Mouse (Mus musculus) embryo, embryonic 11 days (tissue): ENCODE data around the gene Unc50.

Source experiments
- DNase-seq: peaks from one replicate; pipeline ENCODE4 v3.0.0-alpha.2; 2015

The Unc50 gene

GRCm38 (mm10) chr1:37451270-37451669 lies 21.3 kb downstream of the Unc50 start:
- no peak for DNase-seq

- DNase-seq = no peak
Measured at GRCm38 (mm10) chr1:37457546-37457945, 27.6 kb downstream of the Unc50 start.

- DNase-seq = no peak
Measured at GRCm38 (mm10) chr1:37464878-37465452, 35.0 kb downstream of the Unc50 start.

GRCm38 (mm10) chr1:37466322-37466995 lies 36.5 kb downstream of the Unc50 start:
- no peak for DNase-seq

GRCm38 (mm10) chr1:37467806-37468205 lies 37.9 kb downstream of the Unc50 start:
- no peak for DNase-seq

GRCm38 (mm10) chr1:37469007-37469406 lies 39.1 kb downstream of the Unc50 start:
- DNase-seq = no peak

- no peak for DNase-seq
Measured at GRCm38 (mm10) chr1:37471179-37472148, 41.5 kb downstream of the Unc50 start.

- DNase-seq = no peak
Measured at GRCm38 (mm10) chr1:37473251-37473650, 43.3 kb downstream of the Unc50 start.

GRCm38 (mm10) chr1:37474046-37474445 lies 44.1 kb downstream of the Unc50 start:
- no peak for DNase-seq

GRCm38 (mm10) chr1:37474634-37475190 lies 44.8 kb downstream of the Unc50 start:
- DNase-seq = no peak

GRCm38 (mm10) chr1:37475312-37475711 lies 45.4 kb downstream of the Unc50 start:
- DNase-seq = no peak

GRCm38 (mm10) chr1:37477250-37477649 lies 47.3 kb downstream of the Unc50 start:
- DNase-seq = no peak

- no peak for DNase-seq
Measured at GRCm38 (mm10) chr1:37477928-37478327, 48.0 kb downstream of the Unc50 start.

GRCm38 (mm10) chr1:37478416-37478815 lies 48.5 kb downstream of the Unc50 start:
- DNase-seq = no peak

- peak; percentile 15 for DNase-seq
Measured at GRCm38 (mm10) chr1:37479074-37479473, 49.1 kb downstream of the Unc50 start.

GRCm38 (mm10) chr1:37479759-37480158 lies 49.8 kb downstream of the Unc50 start:
- no peak for DNase-seq

- no peak for DNase-seq
Measured at GRCm38 (mm10) chr1:37480731-37481130, 50.8 kb downstream of the Unc50 start.

GRCm38 (mm10) chr1:37481331-37481730 lies 51.4 kb downstream of the Unc50 start:
- no peak for DNase-seq

GRCm38 (mm10) chr1:37484612-37485011 lies 54.7 kb downstream of the Unc50 start:
- no peak for DNase-seq

GRCm38 (mm10) chr1:37486439-37486838 lies 56.5 kb downstream of the Unc50 start:
- DNase-seq = no peak

- no peak for DNase-seq
Measured at GRCm38 (mm10) chr1:37486994-37487393, 57.1 kb downstream of the Unc50 start.

- no peak for DNase-seq
Measured at GRCm38 (mm10) chr1:37488531-37488930, 58.6 kb downstream of the Unc50 start.
